Mouse (Mus musculus) left cerebral cortex, postnatal 14 days (tissue): ENCODE measurements at regions not wholly inside any gene's neighbourhood (a gene's known extent, or its start where the extent isn't known, plus 50 kb on each side); places are given as distances from the start of the nearest gene placed in this dataset.
A peak's percentile ranks its signal among the peaks of the same experiment; 100 is the strongest.

Experiments used
- DNase-seq, 2 experiments: peaks; one replicate each; pipeline ENCODE4 v3.0.0; 2021 to 2022; ENCODE audit warnings: low spot score in 2 of 2, mixed read lengths in 1 of 2
- intact Hi-C: fragments of 180-260 bp; cut with DNase I; formaldehyde crosslinking; loops from one replicate; pipeline ENCODE4 v1.15.1; 2025

DNA sequence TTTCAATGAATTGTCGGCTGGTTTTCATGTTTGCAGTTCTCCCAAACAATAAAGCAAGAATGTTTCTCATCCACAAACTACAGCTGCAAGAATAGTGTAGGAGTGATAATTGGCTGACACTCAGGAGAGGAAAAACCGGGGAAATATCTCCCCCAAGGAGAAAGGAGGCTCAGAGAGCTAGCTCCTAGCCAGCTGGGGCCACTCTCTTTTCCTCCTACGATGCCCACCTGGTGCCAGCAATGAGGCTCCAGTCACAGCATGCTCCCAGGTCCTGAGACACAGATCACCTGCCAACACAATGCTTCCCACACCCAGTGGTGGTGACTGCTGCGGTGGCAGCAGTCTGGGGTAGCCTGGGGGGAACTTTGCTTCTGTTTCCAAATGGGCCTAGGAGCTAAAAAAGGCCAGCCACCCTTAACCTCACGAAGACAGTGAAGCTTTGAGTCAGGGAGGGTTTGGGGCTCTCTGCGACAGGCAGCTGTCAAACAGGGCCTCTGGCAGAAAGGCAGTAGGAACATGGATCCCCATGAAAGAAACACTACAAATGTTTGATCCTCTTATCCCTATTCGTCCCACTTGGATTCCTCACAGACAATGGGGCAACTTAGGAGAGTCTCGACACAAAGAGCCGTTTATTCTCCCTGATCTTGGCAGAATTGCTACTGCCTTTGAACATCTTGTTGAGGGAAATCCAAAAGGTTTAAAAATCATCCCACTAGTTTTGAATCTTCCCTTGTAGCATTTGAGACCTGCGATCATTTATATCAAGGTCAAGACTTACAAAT, 527.8 kb downstream of the Efnb2 start:
- intact Hi-C loops = no loop called here
- DNase-seq = peak; percentile 15 to 25

DNA sequence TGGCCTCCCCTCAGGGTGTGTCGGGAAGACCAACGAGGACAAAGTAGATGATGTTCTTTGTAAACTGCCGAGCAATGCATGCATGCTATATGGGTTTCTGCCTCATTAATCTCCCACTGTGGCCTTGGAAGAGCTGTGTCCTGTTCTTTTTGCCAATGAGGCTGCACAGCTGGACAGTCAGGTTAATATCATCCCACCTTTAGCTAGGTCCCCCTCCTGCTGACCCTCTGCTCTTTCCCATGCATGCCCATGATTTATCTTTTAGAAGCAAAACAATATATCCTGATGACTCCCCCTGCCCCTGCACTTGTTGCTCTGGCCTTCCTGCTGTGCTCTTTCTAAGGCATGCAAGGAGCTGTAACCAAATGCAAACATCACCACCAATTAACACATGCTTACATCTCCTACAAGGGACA, 529.1 kb downstream of the Efnb2 start:
- no peak for DNase-seq
- intact Hi-C loops = no loop called here

DNA sequence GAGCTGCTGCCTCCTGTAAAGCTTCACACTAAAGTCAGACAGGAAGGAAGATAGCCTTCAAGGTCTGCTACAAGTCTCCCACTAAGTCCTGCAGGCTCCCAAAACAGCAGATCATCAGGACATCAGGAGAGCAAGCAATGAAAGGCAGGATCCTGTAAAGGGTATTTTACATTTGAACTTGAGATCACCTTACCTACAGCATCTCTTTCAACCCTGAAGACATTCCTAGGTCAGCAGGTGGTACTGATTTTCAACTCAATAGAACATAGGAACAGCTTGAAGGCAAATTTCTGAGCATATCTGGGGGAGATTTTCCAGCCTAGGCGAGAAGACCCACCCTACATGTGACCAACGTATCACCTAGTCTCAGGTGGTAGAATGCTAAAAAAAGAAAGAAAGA, 530.2 kb downstream of the Efnb2 start:
- intact Hi-C loops = no loop called here
- no peak for DNase-seq

DNA sequence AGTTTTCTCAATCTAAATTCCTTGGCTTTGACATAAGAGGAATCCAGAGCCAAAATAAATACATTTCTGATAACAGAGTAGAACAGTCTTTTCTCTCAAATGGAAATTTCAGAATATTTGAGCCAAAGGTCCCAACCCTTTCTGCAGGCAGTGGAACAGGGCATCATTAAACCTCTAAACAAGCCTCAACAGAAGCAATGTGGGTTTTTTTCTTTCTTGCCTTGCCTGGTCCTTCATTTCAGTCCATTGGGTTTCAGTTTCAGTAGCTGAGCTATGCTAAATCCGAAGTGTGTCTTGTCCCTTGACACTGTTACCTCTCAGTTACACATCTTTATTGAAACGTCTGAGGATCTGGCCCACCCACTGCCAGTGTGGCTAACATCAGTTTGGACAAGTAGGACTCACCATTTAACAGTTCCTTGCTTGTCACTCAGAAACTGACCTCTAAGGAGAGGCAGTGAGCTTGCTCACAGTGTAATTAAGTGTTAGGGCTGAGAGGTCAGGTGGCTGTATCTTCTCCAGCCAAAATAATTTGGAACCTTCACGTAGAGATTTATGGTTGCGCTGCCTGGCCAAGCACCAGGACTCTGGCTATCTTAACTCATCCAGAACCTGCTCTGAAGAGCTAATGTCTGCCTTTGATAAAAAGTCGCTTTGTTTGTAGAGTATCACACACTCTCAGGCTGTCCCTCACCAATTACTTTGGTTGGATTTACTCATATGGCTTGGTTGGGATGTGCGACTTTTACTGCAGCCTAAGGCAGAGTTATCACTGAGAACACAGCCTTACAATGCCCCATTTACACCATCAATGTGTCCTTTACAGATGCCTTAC, 545.2 kb downstream of the Efnb2 start:
- intact Hi-C loops = no loop called here
- no peak for DNase-seq

DNA sequence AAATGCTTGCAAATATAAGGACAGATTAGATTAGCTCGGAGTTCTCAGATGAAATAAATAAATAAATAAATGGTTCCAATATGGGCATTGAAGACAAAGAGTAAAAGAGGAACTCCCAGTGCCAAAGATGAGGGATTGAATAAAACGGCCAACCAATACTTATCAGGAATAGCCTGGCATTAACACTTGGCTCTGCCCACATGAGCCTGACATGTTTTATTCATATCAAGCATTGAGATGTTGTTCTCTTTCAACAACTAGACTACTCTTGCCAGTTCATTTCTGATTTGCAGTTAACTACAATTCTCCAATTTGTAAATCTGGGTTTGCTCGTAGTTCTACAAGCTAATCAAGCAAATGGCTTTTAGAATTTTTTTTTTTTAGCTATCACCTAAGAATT, 546.4 kb downstream of the Efnb2 start:
- intact Hi-C loops = no loop called here
- no peak for DNase-seq

DNA sequence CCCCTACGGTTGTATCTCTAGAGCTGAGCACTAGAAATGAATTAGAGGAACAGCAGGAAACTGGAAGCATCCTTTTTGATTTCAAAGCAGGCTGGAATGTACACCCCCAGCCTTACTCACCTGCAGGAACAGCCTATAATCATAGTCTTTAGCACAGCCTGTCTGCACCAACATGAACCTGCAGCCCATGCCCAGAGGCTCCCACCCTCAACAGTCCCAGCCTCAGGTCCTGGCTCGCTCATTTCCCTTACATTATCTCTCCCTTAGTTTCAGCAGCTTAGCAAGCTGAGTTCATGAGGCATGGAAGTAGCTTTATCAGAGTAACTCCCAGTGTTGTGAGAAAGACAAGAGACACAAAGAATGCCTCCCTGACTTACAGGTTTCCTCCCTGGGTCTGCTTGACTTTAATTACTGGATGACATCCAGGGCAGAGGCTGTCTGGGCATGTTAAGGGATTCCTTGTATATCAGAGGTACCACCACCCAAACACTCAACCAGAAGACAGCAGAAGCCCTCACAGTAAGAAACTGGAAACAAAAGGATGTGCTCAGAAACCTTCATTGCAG, 551.2 kb downstream of the Efnb2 start:
- intact Hi-C loops = no loop called here
- DNase-seq = no peak

DNA sequence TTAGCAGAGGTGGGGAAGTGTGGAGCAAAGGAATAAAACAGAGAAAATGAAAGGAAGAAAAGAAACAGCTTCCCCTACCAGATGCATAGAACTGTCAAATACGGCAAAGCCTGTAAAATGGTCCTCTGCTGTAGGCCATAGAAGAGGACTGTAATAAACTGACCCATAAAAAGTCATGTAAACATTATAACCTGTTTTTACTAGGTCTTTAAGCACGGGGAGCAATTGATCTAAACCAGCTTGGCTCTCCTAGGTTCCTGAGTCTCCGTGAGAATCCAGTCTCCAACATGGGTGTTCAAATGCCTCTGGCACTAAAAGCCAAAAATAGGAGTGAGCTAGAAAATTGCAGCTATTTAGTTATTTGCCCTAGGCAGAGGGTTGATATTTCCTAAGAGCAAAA, 557.5 kb downstream of the Efnb2 start:
- no peak for DNase-seq
- intact Hi-C loops = no loop called here

DNA sequence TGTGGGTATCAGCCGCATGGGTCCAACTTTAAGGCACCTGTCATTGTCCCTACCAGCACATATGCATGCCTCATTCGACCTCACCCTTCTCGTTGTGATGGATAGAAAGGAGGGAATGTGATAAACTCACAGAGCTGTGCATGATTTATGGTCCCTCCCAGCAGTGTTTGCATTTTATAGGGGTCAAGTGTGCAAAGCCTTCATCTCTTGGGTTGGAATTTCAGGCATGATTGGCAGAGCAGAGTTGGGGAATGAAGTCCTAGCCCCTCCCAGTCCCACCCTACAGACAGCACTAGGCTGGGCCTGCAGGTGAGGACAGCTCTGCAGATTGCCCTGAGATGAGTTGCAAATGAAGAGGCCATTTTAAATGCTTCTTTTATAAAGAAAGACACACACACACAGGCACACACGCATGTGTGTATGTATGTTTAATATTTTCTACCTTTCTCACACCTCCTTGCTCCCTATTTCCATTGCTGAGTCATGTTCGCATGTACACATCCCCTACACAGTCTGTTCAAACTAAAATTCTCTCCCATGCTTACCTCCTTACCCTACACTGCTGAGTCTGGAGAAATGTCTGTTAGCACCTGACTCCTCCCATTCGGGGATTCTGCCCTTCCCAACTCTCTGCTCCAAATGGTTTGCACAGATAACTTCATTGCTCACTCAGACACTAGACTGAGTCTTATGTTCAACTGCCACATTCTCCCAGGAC, 558.9 kb downstream of the Efnb2 start:
- intact Hi-C loops = no loop called here
- no peak for DNase-seq

DNA sequence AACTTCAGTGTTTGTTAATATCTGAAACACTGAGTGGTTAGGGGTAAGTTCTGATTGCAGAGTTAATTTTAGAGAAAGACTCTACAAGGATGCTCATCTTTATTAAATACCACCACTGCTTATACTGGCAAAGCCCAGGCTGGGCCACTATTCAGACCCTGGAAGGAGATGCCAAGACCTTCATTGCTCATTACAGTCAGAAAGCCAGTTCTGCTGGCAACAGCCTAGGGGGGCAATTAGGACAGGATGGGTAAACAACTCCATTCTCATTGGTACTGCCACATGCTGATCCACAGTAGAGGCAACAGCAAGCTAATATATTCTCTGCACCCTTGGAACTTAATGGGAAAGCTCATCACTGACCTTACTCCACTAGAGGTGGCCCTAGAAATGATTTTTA, 568.5 kb downstream of the Efnb2 start:
- DNase-seq = no peak
- intact Hi-C loops = no loop called here

DNA sequence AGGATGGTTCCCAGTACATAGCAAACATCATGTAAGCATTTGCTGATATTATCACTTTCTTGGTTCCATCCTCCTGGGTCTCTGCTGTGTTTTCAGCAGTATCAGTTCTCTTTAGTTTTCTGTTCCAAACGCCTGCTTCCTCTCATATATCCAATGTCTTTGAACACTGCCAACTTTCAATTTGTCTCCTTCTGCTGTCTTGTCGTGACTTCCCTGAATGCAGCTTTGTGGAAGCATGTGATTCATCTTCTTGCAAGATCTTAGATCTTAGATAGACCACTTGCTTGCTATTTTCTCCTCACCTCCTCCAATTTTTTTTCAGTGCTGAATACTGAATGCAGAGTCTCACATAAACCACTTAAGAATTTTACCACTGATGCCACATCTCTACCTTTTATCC, 576.4 kb downstream of the Efnb2 start:
- DNase-seq = peak; percentile 19 to 66
- intact Hi-C loops = no loop called here

DNA sequence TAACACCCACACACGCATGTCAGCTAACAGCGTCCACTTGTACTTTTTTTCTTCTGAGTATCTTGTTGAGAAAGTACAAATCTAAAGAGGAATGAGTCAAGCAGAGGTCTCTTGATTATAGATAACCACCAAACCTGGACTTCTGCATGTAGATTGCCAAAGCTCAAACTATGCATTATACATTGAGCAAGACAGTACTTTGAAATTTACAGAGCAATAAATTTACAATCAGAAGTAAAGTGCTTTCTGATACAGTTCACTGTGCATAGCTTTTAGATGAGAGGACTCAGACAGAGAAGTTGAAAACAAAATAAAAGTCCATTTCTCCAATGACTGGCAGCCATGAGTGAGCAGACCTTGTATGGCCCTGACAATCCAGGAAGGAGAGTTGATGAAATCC, 597.0 kb downstream of the Efnb2 start:
- intact Hi-C loops = no loop called here
- no peak for DNase-seq

DNA sequence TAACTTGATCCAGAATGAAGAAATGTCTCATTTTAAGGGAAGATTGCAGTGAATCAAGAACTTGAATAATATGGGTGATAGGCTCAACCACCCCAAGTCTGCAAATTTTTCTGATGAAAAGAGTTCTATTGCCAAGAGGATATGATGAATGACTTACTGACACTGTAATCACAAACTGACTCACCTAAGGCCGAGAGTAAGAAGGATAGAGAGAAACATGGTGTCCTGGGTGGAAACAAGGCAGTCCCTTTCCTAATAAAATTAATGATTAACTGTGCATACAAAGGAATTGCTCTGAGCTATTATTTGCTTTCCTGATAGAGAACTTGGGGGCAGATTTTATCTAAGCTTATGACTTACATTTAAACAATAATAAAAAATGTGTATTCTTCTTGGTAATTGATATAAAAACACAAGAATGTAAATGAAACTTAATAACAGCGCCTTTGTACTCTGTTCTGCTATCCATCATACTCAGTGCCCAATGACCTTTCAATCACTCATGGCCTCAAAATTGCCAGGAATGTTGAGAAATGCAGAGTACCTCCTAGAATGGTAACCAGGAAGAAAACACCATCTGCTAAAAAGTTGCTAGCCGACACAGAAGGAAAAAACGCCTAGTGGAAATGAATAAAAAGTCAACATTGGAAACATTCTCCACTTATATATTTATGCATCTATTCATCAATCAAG, 606.7 kb downstream of the Efnb2 start:
- DNase-seq = no peak

DNA sequence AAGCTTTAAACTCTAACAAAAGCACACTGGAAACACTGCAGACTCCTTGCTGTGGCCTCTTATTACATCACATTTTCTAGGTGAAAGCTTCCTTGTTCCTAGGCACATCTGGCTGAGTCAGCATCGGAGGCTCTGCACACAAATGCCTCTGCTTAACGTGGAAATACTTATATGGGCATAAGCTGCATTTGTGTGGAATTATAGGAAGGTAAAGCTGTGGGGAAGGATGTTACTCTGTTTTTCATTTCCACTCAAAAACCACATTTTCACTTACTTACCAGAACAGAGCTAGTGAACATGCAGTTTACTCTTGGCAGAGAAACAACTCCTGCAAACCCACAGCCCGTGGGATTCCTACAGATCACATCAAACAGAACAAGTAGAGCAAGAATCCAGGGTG, 609.9 kb downstream of the Efnb2 start:
- DNase-seq = no peak
- intact Hi-C loops = no loop called here

More for the DNA sequence above, 606.7 kb downstream of the Efnb2 start:
- intact Hi-C loops = no loop called here

DNA sequence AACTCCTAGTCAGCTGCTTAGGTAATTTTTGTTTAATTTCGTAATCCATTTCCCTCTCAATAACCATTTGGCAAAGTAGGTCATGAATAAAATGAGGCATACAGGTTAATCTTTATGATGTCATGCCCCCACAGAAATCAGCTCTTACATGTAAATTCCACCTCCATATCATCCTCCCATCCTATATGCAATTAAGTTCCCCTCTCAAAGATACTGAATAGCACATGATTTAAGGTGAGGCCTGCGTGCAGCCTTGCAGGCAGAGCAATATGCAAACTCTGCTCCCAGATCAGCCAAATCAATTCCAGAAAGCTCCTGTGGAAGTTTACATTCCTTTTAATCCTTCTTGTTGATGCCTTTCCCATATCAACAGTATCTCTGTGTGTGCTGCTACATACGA, 610.3 kb downstream of the Efnb2 start:
- no peak for DNase-seq
- intact Hi-C loops = no loop called here

DNA sequence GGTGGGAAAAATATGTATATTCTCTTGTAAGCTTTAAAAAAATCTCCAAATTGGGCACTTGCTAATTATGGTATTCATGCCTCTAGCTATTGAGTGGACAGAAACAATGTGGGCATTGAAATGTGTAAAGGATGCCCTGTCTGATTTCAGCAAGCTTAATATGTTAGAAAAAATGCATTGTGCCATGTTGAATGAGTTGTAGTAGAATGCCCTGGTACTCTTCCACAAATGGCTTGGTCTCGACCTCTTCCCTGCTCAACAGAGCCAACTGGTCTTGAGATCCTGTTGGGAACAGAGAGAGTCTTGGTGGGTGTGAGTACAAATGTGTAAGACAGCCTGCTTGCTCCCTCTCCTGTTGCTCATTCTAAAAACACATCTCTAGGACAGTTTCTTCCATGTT, 616.1 kb downstream of the Efnb2 start:
- intact Hi-C loops = no loop called here

DNA sequence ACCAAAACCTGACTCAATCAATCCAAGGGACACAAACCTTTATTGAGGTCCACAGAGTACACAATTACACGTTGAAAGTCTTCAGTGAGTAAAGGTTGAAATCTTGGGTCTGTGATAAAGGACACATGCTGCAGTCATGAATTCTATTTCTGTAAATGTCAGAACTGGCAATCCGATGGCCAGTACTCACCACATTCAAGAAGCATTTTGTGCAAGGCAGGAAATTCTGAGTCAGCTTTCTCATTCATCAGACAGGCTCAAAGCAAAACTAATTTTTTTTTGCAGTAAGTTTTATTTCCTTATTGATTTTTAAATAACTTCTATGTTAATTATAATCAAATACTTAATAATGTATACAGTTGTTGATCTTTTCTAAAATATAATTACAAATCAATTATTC, 616.7 kb downstream of the Efnb2 start:
- intact Hi-C loops = no loop called here

More for the DNA sequence above, 616.1 kb downstream of the Efnb2 start:
- no peak for DNase-seq

DNA sequence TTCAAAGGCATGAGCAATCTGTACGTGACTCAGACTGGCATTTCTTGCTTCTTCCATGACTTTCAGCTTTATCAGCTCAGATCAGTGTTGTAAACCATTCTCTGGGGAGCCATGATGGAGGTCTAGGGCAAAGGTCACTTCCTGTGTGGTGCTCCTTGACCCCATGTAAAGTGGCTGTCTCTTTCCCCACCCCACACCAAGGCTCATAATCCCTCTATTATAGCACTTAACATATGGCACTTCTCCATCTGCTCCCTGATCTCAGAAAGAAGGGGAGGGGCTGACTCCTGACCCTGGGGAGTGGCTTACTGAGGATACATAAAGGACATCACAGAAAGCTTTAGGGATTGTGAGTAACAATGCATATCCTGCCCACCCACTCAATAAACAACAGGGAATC, 623.1 kb downstream of the Efnb2 start:
- intact Hi-C loops = no loop called here
- no peak for DNase-seq

More for the DNA sequence above, 616.7 kb downstream of the Efnb2 start:
- DNase-seq = no peak

DNA sequence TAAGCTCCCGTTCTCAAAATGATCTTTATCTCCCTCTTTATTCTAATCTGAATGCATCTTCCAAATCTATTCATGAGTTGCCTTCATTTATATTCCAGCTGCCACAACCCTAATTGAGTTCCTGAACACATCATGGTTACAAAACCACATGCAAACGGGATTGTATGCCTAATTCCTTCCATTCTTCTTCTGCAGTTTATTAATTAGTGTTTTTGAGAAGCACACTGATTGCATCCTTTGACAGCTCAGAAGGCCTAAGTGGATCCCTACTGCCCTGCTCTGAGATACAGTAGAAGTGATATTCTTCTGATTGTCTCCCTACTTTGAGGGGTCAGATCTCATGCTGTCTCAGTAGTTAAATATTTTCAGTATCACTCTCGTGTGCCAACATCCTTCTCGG, 649.9 kb downstream of the Efnb2 start:
- intact Hi-C loops = no loop called here
- no peak for DNase-seq

DNA sequence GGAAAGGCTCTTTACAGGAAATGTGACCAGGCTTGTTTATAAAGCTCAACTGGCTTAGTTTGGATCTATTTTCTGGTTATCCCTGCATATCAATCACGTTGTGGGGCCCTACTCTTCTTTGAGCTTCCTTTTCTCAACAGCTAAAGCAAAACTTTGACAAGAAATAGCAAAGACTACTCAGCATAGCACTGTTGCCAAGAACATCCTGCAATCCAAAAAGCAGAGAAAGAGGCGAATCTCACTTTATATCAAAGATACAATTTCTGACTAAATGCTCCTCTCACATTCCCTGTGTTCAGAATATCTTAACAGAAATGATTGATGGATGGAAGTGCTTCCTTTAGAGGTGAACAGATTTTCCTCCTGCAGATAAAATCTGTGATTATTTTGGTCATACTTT, 666.1 kb downstream of the Efnb2 start:
- intact Hi-C loops = no loop called here
- DNase-seq = no peak
